Mouse (Mus musculus) spleen, postnatal 4 days (tissue): ENCODE data around the gene Kctd17.

ENCODE experiments used
- DNase-seq, 2 experiments: peaks; one replicate each; pipeline ENCODE4 v3.0.0; 2022; ENCODE audit warnings: low spot score in 2 of 2

Kctd17 gene

GRCm38 (mm10) chr15:78447746-78448535 lies 19.6 kb downstream of the Kctd17 start:
- peak; percentile 92 to 99 for DNase-seq

GRCm38 (mm10) chr15:78449131-78449530 lies 20.8 kb downstream of the Kctd17 start:
- DNase-seq = no peak

- no peak for DNase-seq
These were observed 21.5 kb downstream of the Kctd17 start for GRCm38 (mm10) chr15:78449694-78450418.

GRCm38 (mm10) chr15:78450419-78450768 lies 22.0 kb downstream of the Kctd17 start:
- DNase-seq = no peak

- DNase-seq = no peak
These were observed 22.8 kb downstream of the Kctd17 start for GRCm38 (mm10) chr15:78451201-78451600.

GRCm38 (mm10) chr15:78452929-78453328 lies 24.6 kb downstream of the Kctd17 start:
- no peak for DNase-seq

- DNase-seq = no peak
These were observed 26.8 kb downstream of the Kctd17 start for GRCm38 (mm10) chr15:78455168-78455567.

- no peak for DNase-seq
These were observed 27.7 kb downstream of the Kctd17 start for GRCm38 (mm10) chr15:78456051-78456450.

GRCm38 (mm10) chr15:78457193-78457592 lies 28.8 kb downstream of the Kctd17 start:
- no peak for DNase-seq

- no peak for DNase-seq
These were observed 34.6 kb downstream of the Kctd17 start for GRCm38 (mm10) chr15:78462981-78463380.

GRCm38 (mm10) chr15:78466809-78467208 lies 38.4 kb downstream of the Kctd17 start:
- DNase-seq = no peak

GRCm38 (mm10) chr15:78467570-78467969 lies 39.2 kb downstream of the Kctd17 start:
- no peak for DNase-seq

- no peak for DNase-seq
These were observed 40.1 kb downstream of the Kctd17 start, which contains the start of gene Tmprss6 for GRCm38 (mm10) chr15:78468379-78468937. Gene Tmprss6 (minus strand): TSS chr15:78468634.

GRCm38 (mm10) chr15:78470495-78471276 lies 42.3 kb downstream of the Kctd17 start:
- DNase-seq = no peak

GRCm38 (mm10) chr15:78471902-78472301 lies 43.5 kb downstream of the Kctd17 start:
- no peak for DNase-seq

- DNase-seq = no peak
These were observed 45.1 kb downstream of the Kctd17 start for GRCm38 (mm10) chr15:78473442-78473841.

GRCm38 (mm10) chr15:78475604-78476031 lies 47.3 kb downstream of the Kctd17 start:
- no peak for DNase-seq

GRCm38 (mm10) chr15:78476878-78477277 lies 48.5 kb downstream of the Kctd17 start:
- DNase-seq = no peak

- no peak for DNase-seq
These were observed 49.7 kb downstream of the Kctd17 start for GRCm38 (mm10) chr15:78478073-78478472.

- DNase-seq = no peak
These were observed 51.1 kb downstream of the Kctd17 start for GRCm38 (mm10) chr15:78479470-78479869.

GRCm38 (mm10) chr15:78480111-78480510 lies 51.7 kb downstream of the Kctd17 start:
- DNase-seq = no peak

GRCm38 (mm10) chr15:78480991-78481390 lies 52.6 kb downstream of the Kctd17 start:
- DNase-seq = no peak
